Comparison of ENCODE assay signal across 10 mouse cellular contexts in genomic region chr10:130313531-130313930, GRCm38 (mm10). TPM values are rescaled to one million over a fixed set of nuclear protein-coding genes. Genes with fewer than 3 reads are reported as not detected.
DNase-seq lines count a peak whose midpoint lies in the region; ATAC-seq and TF ChIP-seq lines count a peak whose summit lies in the region.
"Had no signal": no experiment of that assay in that cellular context is flagged by ENCODE, and none has a peak within 500 bp of the region (broad histone marks: within the 10 kb centered on the region; RNA-seq: fewer than 3 reads in every experiment).

No protein-coding gene starts in this region.

- ATAC-seq in kidney, postnatal 0 days (replicated peaks; ENCODE audit: low FRiP score, low read depth): no peak

- DNase-seq in kidney, postnatal 0 days (ENCODE audit: low spot score): no peak
- no peak for DNase-seq in kidney, adult 11 months
- DNase-seq in embryonic facial prominence, embryonic 10.5 days (ENCODE audit: low spot score): peak; percentile 14
- DNase-seq in natural killer cell, adult 2 months (ENCODE audit: low spot score in 2 of 2): peak; percentile 41 to 58
- DNase-seq in cerebellum, postnatal 36 days: no peak
- no peak for DNase-seq in cerebellum, adult 11 months
- DNase-seq in left cerebral cortex, postnatal 10 days (ENCODE audit: extremely low spot score in 1 of 2, low spot score in 2 of 2): no peak

- H3K4me2 ChIP-seq in kidney, postnatal 0 days (ENCODE audit: low read length): no peak overlapping the region
- H3K4me2 ChIP-seq: neural tube, embryonic 13.5 days had no signal

- WGBS in kidney, postnatal 0 days: 70% methylated on average over 1 of the region's 1 CpGs
- 76% methylated on average over 1 of the region's 1 CpGs for WGBS in embryonic facial prominence, embryonic 10.5 days

- no peaks in the 10 kb centered on the region for H3K36me3 ChIP-seq in kidney, postnatal 0 days (ENCODE audit: insufficient read depth, low read length)
- H3K36me3 ChIP-seq in ES-Bruce4 (ENCODE audit: control insufficient read depth, insufficient read depth, low read length, poor library complexity, severe bottlenecking): no peaks in the 10 kb centered on the region
- no peaks in the 10 kb centered on the region for H3K36me3 ChIP-seq in embryonic facial prominence, embryonic 10.5 days (replicated peaks)
- H3K36me3 ChIP-seq: neural tube, embryonic 13.5 days had no signal

- no peak overlapping the region for H3K4me3 ChIP-seq in kidney, postnatal 0 days (replicated peaks; ENCODE audit: low read depth, low read length)
- no peak overlapping the region for H3K4me3 ChIP-seq in ES-Bruce4 (ENCODE audit: low read depth, low read length)
- no peak overlapping the region for H3K4me3 ChIP-seq in embryonic facial prominence, embryonic 10.5 days
- H3K4me3 ChIP-seq: neural tube, embryonic 13.5 days had no signal

- H3K9ac ChIP-seq in kidney, postnatal 0 days (ENCODE audit: low read depth, low read length): no peak overlapping the region
- no peak overlapping the region for H3K9ac ChIP-seq in ES-Bruce4 (ENCODE audit: low read depth, poor library complexity, severe bottlenecking)
- H3K9ac ChIP-seq: neural tube, embryonic 13.5 days had no signal

- no peaks in the 10 kb centered on the region for H3K4me1 ChIP-seq in kidney, postnatal 0 days (replicated peaks; ENCODE audit: insufficient read depth, low read length)
- H3K4me1 ChIP-seq in ES-Bruce4 (ENCODE audit: control insufficient read depth, insufficient read depth, low read length): no peaks in the 10 kb centered on the region
- no peaks in the 10 kb centered on the region for H3K4me1 ChIP-seq in embryonic facial prominence, embryonic 10.5 days
- H3K4me1 ChIP-seq: neural tube, embryonic 13.5 days had no signal

- TF ChIP-seq POLR2A in ES-Bruce4 (IDR thresholded peaks at IDR 0.05; ENCODE audit: insufficient read depth, low read length): no peak

- H3K27me3 ChIP-seq in kidney, postnatal 0 days (ENCODE audit: insufficient read depth, low read length): no peaks in the 10 kb centered on the region
- no peaks in the 10 kb centered on the region for H3K27me3 ChIP-seq in ES-Bruce4 (ENCODE audit: control insufficient read depth, insufficient read depth, low read length, poor library complexity, severe bottlenecking)
- no peaks in the 10 kb centered on the region for H3K27me3 ChIP-seq in embryonic facial prominence, embryonic 10.5 days (replicated peaks; ENCODE audit: low read depth, poor library complexity, severe bottlenecking)
- H3K27me3 ChIP-seq: neural tube, embryonic 13.5 days had no signal

- H3K9me3 ChIP-seq in kidney, postnatal 0 days (replicated peaks; ENCODE audit: low read length): no peaks in the 10 kb centered on the region
- no peaks in the 10 kb centered on the region for H3K9me3 ChIP-seq in ES-Bruce4 (replicated peaks; ENCODE audit: control insufficient read depth, insufficient read depth, low read length, poor library complexity, severe bottlenecking)
- H3K9me3 ChIP-seq in embryonic facial prominence, embryonic 10.5 days: no peaks in the 10 kb centered on the region
- H3K9me3 ChIP-seq: neural tube, embryonic 13.5 days had no signal

- H3K27ac ChIP-seq in kidney, postnatal 0 days: no peak overlapping the region
- no peak overlapping the region for H3K27ac ChIP-seq in ES-Bruce4 (ENCODE audit: insufficient read depth, low read length)
- H3K27ac ChIP-seq in embryonic facial prominence, embryonic 10.5 days (replicated peaks): no peak overlapping the region
- H3K27ac ChIP-seq: neural tube, embryonic 13.5 days had no signal

- TF ChIP-seq CTCF in kidney, postnatal 0 days (IDR thresholded peaks at IDR 0.05; ENCODE audit: low read depth): peak; percentile 47; the same call in 1 of the 2 replicates
- TF ChIP-seq CTCF in ES-Bruce4 (IDR thresholded peaks at IDR 0.05; ENCODE audit: low read depth, low read length): peak; percentile 26

- intact Hi-C loops in left cerebral cortex, postnatal 10 days (cut with DNase I): no loop called here

- TF ChIP-seq EP300 in ES-Bruce4 (IDR thresholded peaks at IDR 0.05; ENCODE audit: insufficient read depth, low read depth, low read length): no peak

RNA-seq across cellular contexts. Expression of gene Tespa1, which starts 9.1 kb away (rescaled TPM):
- polyA plus RNA-seq in kidney, postnatal 0 days (2015; fragmentation: Nextera tagmentation; extraction: Ambion mirVana): 0.14 TPM in 1 of 2 replicates, not detected in the other
- polyA plus RNA-seq in ES-Bruce4 (2011; ENCODE audit: insufficient read depth, insufficient read length, low read depth, missing spikeins): not detected in 2 replicates
- not detected in 2 replicates for polyA plus RNA-seq in embryonic facial prominence, embryonic 10.5 days (2016; fragmentation: Nextera tagmentation; extraction: Ambion mirVana)
- 1 to 10 TPM; 1.8 to 2.4 TPM for total RNA-seq in left cerebral cortex, postnatal 10 days (2021)
- polyA plus RNA-seq: neural tube, embryonic 13.5 days had no signal

RNA-seq across cellular contexts. Expression of gene Neurod4, which starts 33.5 kb away (rescaled TPM):
- polyA plus RNA-seq in kidney, postnatal 0 days (2015; fragmentation: Nextera tagmentation; extraction: Ambion mirVana): not detected in 2 replicates
- not detected in 2 replicates for polyA plus RNA-seq in ES-Bruce4 (2011; ENCODE audit: insufficient read depth, insufficient read length, low read depth, missing spikeins)
- 5.9 and 13.1 TPM in 2 replicates for polyA plus RNA-seq in embryonic facial prominence, embryonic 10.5 days (2016; fragmentation: Nextera tagmentation; extraction: Ambion mirVana)
- under 1 TPM in 1 of 2 experiments, not detected in 1; 0.19 TPM for total RNA-seq in left cerebral cortex, postnatal 10 days (2021)
- polyA plus RNA-seq: intestine, embryonic 14.5 days had no signal

Comparison
In these comparisons a context has a peak if more than half of its experiments do, and no peak if none do; other contexts are left out.
1. DNase-seq: peak in embryonic facial prominence, embryonic 10.5 days (single experiment) and natural killer cell, adult 2 months (2 of 2); none in kidney, postnatal 0 days (single experiment), kidney, adult 11 months (single experiment), cerebellum, postnatal 36 days (0 of 2), cerebellum, adult 11 months (single experiment) and left cerebral cortex, postnatal 10 days (0 of 2).